Mouse (Mus musculus) hindbrain, embryonic 14.5 days (tissue): Measurements from ENCODE around the gene Ttc7b. TPM values are rescaled to one million over a fixed set of nuclear protein-coding genes. Genes with fewer than 3 reads are reported as not detected.

Experiments
- ATAC-seq: fragments of 200-750 bp; cut with Nextera tagmentation; 2 replicates; pipeline ENCODE4 v1.8.0; 2017; ENCODE audit warnings: moderate number of reproducible peaks, mild to moderate bottlenecking, moderate TSS enrichment, moderate library complexity; ENCODE audit not compliant: low FRiP score
- DNase-seq: peaks from one replicate; pipeline ENCODE4 v3.0.0-alpha.2; 2015; ENCODE audit warnings: low spot score
- H3K27ac ChIP-seq: fragments of 300-500 bp; sonication (generic); 2 replicates; pipeline ENCODE4 v1.5.1; 2014; ENCODE audit warnings: mild to moderate bottlenecking, moderate library complexity
- H3K27me3 ChIP-seq: fragments of 300-500 bp; sonication (generic); 2 replicates; pipeline ENCODE4 v1.6.1; 2014; ENCODE audit warnings: mild to moderate bottlenecking, low read length, mixed read lengths; ENCODE audit not compliant: control insufficient read depth, insufficient read depth
- H3K36me3 ChIP-seq: fragments of 300-500 bp; sonication (generic); replicated peaks from 2 replicates; pipeline ENCODE4 v1.6.1; 2014; ENCODE audit not compliant: control insufficient read depth, insufficient read depth
- H3K4me1 ChIP-seq: fragments of 300-500 bp; sonication (generic); replicated peaks from 2 replicates; pipeline ENCODE4 v1.6.1; 2014; ENCODE audit warnings: antibody characterized with exemption, low read length, mixed read lengths; ENCODE audit not compliant: control insufficient read depth, insufficient read depth
- H3K4me2 ChIP-seq: fragments of 300-500 bp; sonication (generic); replicated peaks from 2 replicates; pipeline ENCODE4 v1.6.1; 2014; ENCODE audit warnings: mild to moderate bottlenecking, moderate library complexity
- H3K4me3 ChIP-seq: fragments of 300-500 bp; sonication (generic); replicated peaks from 2 replicates; pipeline ENCODE4 v1.5.1; 2014; ENCODE audit warnings: mild to moderate bottlenecking, low read length
- H3K9ac ChIP-seq: fragments of 300-500 bp; sonication (generic); 2 replicates; pipeline ENCODE4 v1.6.1; 2014
- H3K9me3 ChIP-seq: fragments of 300-500 bp; sonication (generic); 2 replicates; pipeline ENCODE4 v1.6.1; 2016; ENCODE audit warnings: low read length; ENCODE audit not compliant: control insufficient read depth
- WGBS: fragments of 180-500 bp; shearing (Covaris S2); extraction: QIAGEN DNeasy Blood & Tissue Kit; methylation state at CpG from one replicate; pipeline ENCODE4 v1.1.7; 2014; 5-methylcytosine and 5-hydroxymethylcytosine counted together
- polyA plus RNA-seq: library from polyadenylated mRNA; unstranded; fragments of >200 nt; fragmentation: Nextera tagmentation; extraction: Ambion mirVana; gene quantifications from 2 replicates; pipeline ENCODE4 v1.2.1, GENCODE M21; 2014

The Ttc7b gene
- polyA plus RNA-seq, 1 experiment from 2014 or later: 12.4 TPM

DNA sequence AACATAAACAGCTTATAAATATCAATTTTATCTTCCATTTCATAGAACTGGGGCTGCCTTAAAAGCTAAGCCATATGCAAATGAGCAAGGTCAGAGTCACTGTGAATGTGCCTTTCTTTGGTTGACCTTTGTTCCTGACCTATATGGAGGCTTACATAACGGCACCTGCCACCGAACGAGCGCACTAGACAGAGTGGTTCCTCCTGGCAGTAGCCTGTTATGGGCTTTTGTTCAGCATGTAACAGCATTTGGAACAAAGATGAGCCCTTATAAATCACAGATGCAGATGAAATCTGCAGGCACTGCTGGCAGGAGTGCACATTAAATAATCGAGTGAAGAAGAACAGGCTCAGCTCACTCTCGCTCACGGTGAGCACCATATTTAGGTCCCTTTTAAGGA is 179.0 kb downstream of the Ttc7b start:
- Histone ChIP-seq H3K9me3 (no peaks in the 10 kb centered on the region), H3K4me3 (no peak overlapping the region), H3K36me3 (peaks cover 21% of the 10 kb centered on the region), H3K4me2 (no peak overlapping the region), H3K9ac (no peak overlapping the region; the same call in 1 of the 2 replicates), H3K27ac (no peak overlapping the region), H3K4me1 (0 out of 2 replicates have a peak, but pooled peaks cover 6% of the 10 kb centered on the region), H3K27me3 (no peaks in the 10 kb centered on the region)
- no peak for DNase-seq
- no peak for ATAC-seq
- WGBS: 39% methylated on average over 7 of the region's 7 CpGs

DNA sequence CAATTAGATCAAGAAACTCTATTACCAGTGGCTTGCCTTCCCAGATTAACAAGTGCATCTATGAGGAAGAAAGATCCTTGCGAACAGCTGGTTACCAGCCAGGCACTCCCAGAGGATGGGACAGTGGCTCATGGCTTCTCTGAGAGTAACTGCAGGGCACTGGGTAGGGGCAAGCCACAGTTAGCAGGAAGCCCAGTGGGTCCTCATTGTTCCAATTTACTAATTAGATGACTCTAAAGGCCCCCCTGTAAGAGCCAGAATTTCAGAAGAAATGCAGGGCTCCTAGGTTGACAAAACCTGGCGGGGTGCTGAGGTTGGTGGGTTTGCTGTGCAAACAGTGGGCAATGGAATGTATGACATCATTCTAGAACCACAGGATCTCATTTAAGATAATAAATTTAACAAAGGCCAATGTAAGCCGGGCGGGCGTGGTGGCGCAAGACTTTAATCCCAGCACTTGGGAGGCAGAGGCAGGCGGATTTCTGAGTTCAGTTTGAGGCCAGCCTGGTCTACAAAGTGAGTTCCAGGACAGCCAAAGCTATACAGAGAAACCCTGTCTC is 179.6 kb downstream of the Ttc7b start:
- no peak for ATAC-seq
- no peak for DNase-seq
- no peaks in the 10 kb centered on the region for H3K27me3 ChIP-seq
- WGBS: 80% methylated on average over 7 of the region's 7 CpGs
- H3K4me2 ChIP-seq: no peak overlapping the region
- H3K9me3 ChIP-seq: no peaks in the 10 kb centered on the region
- peaks cover 15% of the 10 kb centered on the region for H3K36me3 ChIP-seq
- H3K4me1 ChIP-seq: 0 out of 2 replicates have a peak, but pooled peaks cover 6% of the 10 kb centered on the region
- H3K27ac ChIP-seq: no peak overlapping the region
- no peak overlapping the region for H3K4me3 ChIP-seq
- H3K9ac ChIP-seq: no peak overlapping the region

DNA sequence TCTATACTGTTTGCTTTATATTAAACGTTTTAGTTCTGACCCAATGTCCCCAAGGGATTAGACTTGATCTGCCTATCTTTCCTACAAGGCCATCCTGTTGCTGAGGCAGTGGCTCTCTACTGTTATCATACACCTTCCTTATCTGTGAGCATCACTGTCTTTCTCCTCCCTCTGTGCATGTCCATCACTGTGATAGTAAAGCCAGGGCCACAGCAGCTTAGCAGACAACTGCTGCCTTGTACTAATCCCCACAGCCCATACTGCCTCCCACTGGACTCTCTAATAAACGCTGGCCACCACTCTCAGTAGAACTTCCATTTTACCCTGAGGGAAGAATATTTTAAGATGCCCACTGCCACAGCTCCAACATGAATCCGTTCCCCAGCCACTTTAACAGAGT is 182.6 kb downstream of the Ttc7b start:
- no peak overlapping the region for H3K27ac ChIP-seq
- ATAC-seq (peak; percentile 47), DNase-seq (no peak)
- 0 out of 2 replicates have a peak, but pooled peaks cover 6% of the 10 kb centered on the region for H3K4me1 ChIP-seq
- no peak overlapping the region for H3K4me2 ChIP-seq
- no peak overlapping the region for H3K4me3 ChIP-seq
- WGBS: 44% methylated on average over 3 of the region's 3 CpGs
- H3K9me3 ChIP-seq: no peaks in the 10 kb centered on the region
- 0 out of 2 replicates have a peak, but pooled peaks cover 3% of the 10 kb centered on the region for H3K36me3 ChIP-seq
- H3K9ac ChIP-seq: no peak overlapping the region
- H3K27me3 ChIP-seq: no peaks in the 10 kb centered on the region

DNA sequence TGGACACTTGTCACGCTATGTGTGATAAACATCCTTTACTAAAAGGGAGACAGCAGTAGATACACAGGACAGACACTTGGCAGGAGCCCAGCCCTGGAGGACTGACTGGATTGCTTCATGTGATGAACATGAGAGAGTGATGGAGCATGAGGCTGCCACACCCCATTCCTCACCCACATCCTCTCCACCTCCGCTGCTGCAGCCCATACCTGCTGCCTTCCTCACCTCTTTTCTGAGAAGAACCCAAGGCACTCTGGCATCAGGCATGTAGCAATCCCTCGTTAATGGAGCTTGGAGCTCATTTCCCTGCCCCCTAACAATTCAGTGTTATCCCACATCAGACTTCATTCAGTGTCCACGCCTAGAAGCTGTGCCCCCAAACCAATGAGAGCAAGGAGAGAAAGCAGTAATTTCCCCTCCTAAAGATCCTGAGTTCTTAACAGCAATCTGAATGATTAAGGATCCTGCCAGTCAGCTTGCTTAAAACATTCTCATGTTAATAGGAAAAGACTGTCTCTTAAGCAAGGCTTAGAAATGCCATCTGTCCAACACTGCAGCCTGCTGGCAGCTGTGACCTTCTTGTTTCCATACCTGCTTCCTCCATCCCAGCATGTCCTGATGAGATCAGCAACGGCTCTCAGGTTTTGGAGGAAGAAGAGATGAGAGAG is 183.1 kb downstream of the Ttc7b start:
- ATAC-seq (peak; percentile 29; the same call in 1 of the 2 replicates), DNase-seq (peak; percentile 61)
- 39% methylated on average over 5 of the region's 5 CpGs for WGBS
- Histone ChIP-seq H3K27ac (no peak overlapping the region), H3K36me3 (0 out of 2 replicates have a peak, but pooled peaks cover 3% of the 10 kb centered on the region), H3K9me3 (no peaks in the 10 kb centered on the region), H3K9ac (no peak overlapping the region), H3K27me3 (no peaks in the 10 kb centered on the region), H3K4me3 (no peak overlapping the region), H3K4me2 (no peak overlapping the region), H3K4me1 (0 out of 2 replicates have a peak, but pooled peaks cover 6% of the 10 kb centered on the region)

DNA sequence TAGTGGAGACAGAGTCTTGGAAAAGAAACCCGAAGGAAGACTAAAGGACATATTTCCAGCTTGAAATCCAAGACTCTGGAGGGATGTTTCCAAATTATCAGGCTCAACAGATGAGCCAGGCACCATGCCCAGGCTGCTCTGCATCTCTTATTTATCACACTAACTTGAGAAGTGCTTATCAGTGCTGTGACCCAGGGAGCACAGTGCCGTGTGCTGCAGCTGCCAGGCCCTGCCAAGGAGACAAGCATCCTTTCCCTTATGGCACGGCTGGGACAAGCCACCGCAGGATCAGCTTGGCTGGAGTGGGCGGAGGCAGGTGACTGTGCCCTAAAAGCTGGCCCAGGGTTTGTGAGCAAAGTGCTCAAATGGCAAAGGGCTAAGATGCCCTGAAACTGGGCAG is 184.4 kb downstream of the Ttc7b start:
- 67% methylated on average over 5 of the region's 5 CpGs for WGBS
- DNase-seq: no peak
- no peak overlapping the region for H3K27ac ChIP-seq

DNA sequence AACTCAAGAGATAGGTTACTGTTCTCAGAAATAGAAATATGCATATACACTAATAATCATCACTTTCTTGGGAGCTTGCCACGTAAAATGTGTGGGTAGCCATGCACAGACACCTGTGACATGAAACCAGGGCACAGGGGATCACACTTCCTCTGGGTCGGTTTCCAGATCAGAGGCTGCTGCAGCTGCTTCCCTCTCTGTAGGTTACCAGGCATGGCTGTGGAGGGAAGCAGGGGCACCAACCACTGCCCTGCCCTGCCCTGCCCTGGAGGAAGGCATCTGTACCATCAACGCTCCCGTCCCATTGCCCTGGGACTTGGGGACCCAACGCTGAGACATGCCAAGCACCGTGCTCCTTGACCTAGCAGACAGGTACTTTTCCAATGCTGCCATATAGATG is 188.8 kb downstream of the Ttc7b start:
- H3K4me3 ChIP-seq: no peak overlapping the region
- H3K27ac ChIP-seq: no peak overlapping the region
- H3K9me3 ChIP-seq: no peaks in the 10 kb centered on the region
- no peak overlapping the region for H3K4me2 ChIP-seq
- no peaks in the 10 kb centered on the region for H3K4me1 ChIP-seq
- no peaks in the 10 kb centered on the region for H3K27me3 ChIP-seq
- ATAC-seq (no peak), DNase-seq (no peak)
- peaks cover 16% of the 10 kb centered on the region; the same call in 1 of the 2 replicates for H3K36me3 ChIP-seq
- no peak overlapping the region for H3K9ac ChIP-seq
- WGBS: 95% methylated on average over 6 of the region's 6 CpGs

More for the DNA sequence above, 184.4 kb downstream of the Ttc7b start:
- ATAC-seq: no peak
- H3K9ac ChIP-seq: no peak overlapping the region
- no peak overlapping the region for H3K4me2 ChIP-seq
- H3K4me1 ChIP-seq: 0 out of 2 replicates have a peak, but pooled peaks cover 6% of the 10 kb centered on the region
- no peaks in the 10 kb centered on the region for H3K9me3 ChIP-seq
- H3K27me3 ChIP-seq: no peaks in the 10 kb centered on the region
- H3K4me3 ChIP-seq: no peak overlapping the region
- H3K36me3 ChIP-seq: 0 out of 2 replicates have a peak, but pooled peaks cover 3% of the 10 kb centered on the region

DNA sequence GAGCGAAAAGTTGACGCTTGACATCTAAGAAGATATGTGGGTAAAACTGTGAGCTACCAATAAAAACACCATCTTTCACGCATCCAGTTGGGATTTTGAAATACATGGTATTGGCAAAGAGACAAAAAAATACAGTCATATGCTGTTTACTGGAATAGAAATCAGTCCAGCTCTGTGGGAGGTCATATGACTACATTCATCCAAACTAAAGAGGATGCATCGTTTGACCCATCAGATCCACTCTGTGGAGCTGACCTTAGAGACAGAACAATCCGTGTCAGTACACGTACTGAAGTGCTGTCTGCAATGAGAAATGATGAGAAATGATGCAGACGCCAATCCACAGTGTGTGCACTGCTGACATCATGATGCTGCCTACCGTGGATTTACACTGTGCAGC is 190.4 kb downstream of the Ttc7b start:
- WGBS: 90% methylated on average over 8 of the region's 8 CpGs
- no peak overlapping the region for H3K27ac ChIP-seq
- H3K4me1 ChIP-seq: no peaks in the 10 kb centered on the region
- no peaks in the 10 kb centered on the region for H3K9me3 ChIP-seq
- H3K9ac ChIP-seq: no peak overlapping the region
- H3K4me3 ChIP-seq: no peak overlapping the region
- ATAC-seq (no peak), DNase-seq (no peak)
- H3K27me3 ChIP-seq: no peaks in the 10 kb centered on the region
- no peak overlapping the region for H3K4me2 ChIP-seq
- peaks cover 20% of the 10 kb centered on the region; the same call in 1 of the 2 replicates for H3K36me3 ChIP-seq

DNA sequence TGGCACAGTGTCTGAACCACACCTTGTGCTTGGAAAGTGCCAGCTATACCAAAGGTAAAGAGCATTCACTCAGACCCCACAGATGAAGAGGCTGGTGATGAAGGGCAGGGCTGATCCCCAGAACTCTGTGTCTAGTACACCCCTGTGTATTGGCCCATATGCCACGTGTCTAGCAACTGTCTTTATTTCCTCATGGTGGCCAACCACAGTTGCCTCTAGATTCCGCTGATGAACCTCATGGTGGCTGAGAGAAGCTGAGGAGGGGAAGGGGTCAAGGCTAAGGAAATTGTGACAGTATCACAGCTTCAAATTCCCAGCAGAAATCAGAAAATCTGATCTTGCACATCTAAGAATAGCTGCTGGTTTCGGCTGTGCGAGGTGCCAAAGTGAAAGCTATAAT is 191.6 kb downstream of the Ttc7b start:
- Histone ChIP-seq H3K36me3 (peaks cover 26% of the 10 kb centered on the region), H3K4me1 (no peaks in the 10 kb centered on the region), H3K9me3 (no peaks in the 10 kb centered on the region), H3K4me3 (no peak overlapping the region), H3K9ac (no peak overlapping the region), H3K27ac (no peak overlapping the region), H3K4me2 (no peak overlapping the region), H3K27me3 (no peaks in the 10 kb centered on the region)
- DNase-seq (no peak), ATAC-seq (no peak)
- WGBS: 92% methylated on average over 4 of the region's 4 CpGs

DNA sequence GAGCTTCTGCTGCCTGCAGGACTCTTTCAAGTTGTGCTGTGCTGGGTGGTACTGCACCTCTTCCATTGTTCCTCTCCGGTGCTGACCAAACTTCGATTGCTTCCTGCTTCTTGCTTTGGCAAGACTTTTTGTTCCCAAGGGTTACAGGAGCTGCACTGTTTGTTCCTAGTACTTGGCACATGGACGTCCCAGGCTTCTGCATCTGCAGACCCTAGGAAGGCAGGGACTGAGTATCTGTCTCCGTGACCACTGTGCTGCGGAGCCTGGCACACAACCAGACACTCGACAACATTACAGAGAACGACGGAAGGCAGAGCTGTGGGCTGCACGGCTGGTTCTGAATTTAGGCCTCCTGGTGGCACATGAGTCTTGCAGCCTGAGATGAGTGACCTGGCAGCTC is 192.1 kb downstream of the Ttc7b start:
- Histone ChIP-seq H3K27ac (no peak overlapping the region), H3K9ac (no peak overlapping the region), H3K4me1 (no peaks in the 10 kb centered on the region), H3K9me3 (no peaks in the 10 kb centered on the region), H3K36me3 (peaks cover 26% of the 10 kb centered on the region), H3K27me3 (no peaks in the 10 kb centered on the region), H3K4me3 (no peak overlapping the region), H3K4me2 (no peak overlapping the region)
- WGBS: 81% methylated on average over 9 of the region's 9 CpGs
- ATAC-seq (no peak), DNase-seq (no peak)
